Mouse (Mus musculus) MEL (cell line): ENCODE measurements around the gene Pcx. TPM values are rescaled to one million over a fixed set of nuclear protein-coding genes. Genes with fewer than 3 reads are reported as not detected.

Experiments used
- DNase-seq: peaks from one replicate; pipeline ENCODE4 v3.0.0; 2011; ENCODE audit warnings: low read depth, low spot score
- H3K27ac ChIP-seq: 2 replicates; pipeline ENCODE4 v1.5.1; 2012; ENCODE audit warnings: low read depth, mild to moderate bottlenecking, control low read depth, low read length, moderate library complexity; ENCODE audit not compliant: control insufficient read depth
- H3K27me3 ChIP-seq, 2 experiments: fragments of 150-350 bp in 1 of 2; sonication (generic) in 1 of 2; 2 replicates each; pipeline ENCODE4 v1.6.1; 2012; ENCODE audit warnings: low read length in 2 of 2, mild to moderate bottlenecking in 2 of 2, improper control_type of control experiment in 1 of 2, moderate library complexity in 1 of 2; ENCODE audit not compliant: insufficient read depth in 2 of 2, control insufficient read depth in 1 of 2
- H3K36me3 ChIP-seq, 2 experiments: 2 replicates each; pipeline ENCODE4 v1.6.1; 2012 to 2014; ENCODE audit warnings: low read length in 2 of 2, improper control_type of control experiment in 1 of 2, inconsistent platforms in 1 of 2, mild to moderate bottlenecking in 1 of 2; ENCODE audit not compliant: insufficient read depth in 2 of 2, control insufficient read depth in 1 of 2
- H3K4me1 ChIP-seq, 2 experiments: fragments of 150-350 bp in 1 of 2; sonication (generic) in 1 of 2; 2 replicates each; pipeline ENCODE4 v1.6.1; 2012; ENCODE audit warnings: low read length in 2 of 2, improper control_type of control experiment in 1 of 2, mild to moderate bottlenecking in 1 of 2; ENCODE audit not compliant: insufficient read depth in 2 of 2, control insufficient read depth in 1 of 2
- H3K4me3 ChIP-seq, 2 experiments: fragments of 150-350 bp in 1 of 2; sonication (generic) in 1 of 2; 2 replicates each; pipeline ENCODE4 v1.5.1; 2012; ENCODE audit warnings: low read depth in 2 of 2, low read length in 2 of 2, mild to moderate bottlenecking in 2 of 2, moderate library complexity in 2 of 2, control low read depth in 1 of 2, improper control_type of control experiment in 1 of 2; ENCODE audit not compliant: control insufficient read depth in 1 of 2, insufficient read depth in 1 of 2
- H3K79me2 ChIP-seq: 2 replicates; pipeline ENCODE4 v1.6.1; 2012; ENCODE audit warnings: mild to moderate bottlenecking, low read length, moderate library complexity; ENCODE audit not compliant: control insufficient read depth, poor library complexity, insufficient read depth
- H3K9ac ChIP-seq: 2 replicates; pipeline ENCODE4 v1.6.1; 2012; ENCODE audit warnings: low read depth, mild to moderate bottlenecking, control low read depth, low read length, moderate library complexity; ENCODE audit not compliant: control insufficient read depth, poor library complexity, severe bottlenecking
- H3K9me3 ChIP-seq: fragments of 150-350 bp; sonication (generic); replicated peaks from 2 replicates; pipeline ENCODE4 v1.6.1; 2012; ENCODE audit warnings: mild to moderate bottlenecking, low read length, improper control_type of control experiment, moderate library complexity; ENCODE audit not compliant: insufficient read depth
- CTCF ChIP-seq, 3 experiments: IDR thresholded peaks in 2 of 3; conservative IDR thresholded peaks in 1 of 3; 2 replicates each; pipeline ENCODE4 v1.5.1; 2011 to 2012; ENCODE audit warnings: low read length in 3 of 3, low read depth in 2 of 3, mild to moderate bottlenecking in 2 of 3, improper control_type of control experiment in 1 of 3, inconsistent platforms in 1 of 3, mixed read lengths in 1 of 3, moderate library complexity in 1 of 3; ENCODE audit not compliant: control insufficient read depth in 1 of 3, insufficient read depth in 1 of 3, poor library complexity in 1 of 3, severe bottlenecking in 1 of 3
- EP300 ChIP-seq, 2 experiments: IDR thresholded peaks; 2 replicates each; pipeline ENCODE4 v1.6.1; 2011; ENCODE audit warnings: improper control_type of control experiment in 2 of 2, low read length in 2 of 2, low read depth in 1 of 2, mild to moderate bottlenecking in 1 of 2
- HCFC1 ChIP-seq: IDR thresholded peaks from 2 replicates; pipeline ENCODE4 v1.6.1; 2012; ENCODE audit warnings: low read depth, mild to moderate bottlenecking, inconsistent platforms, low read length, improper control_type of control experiment, moderate library complexity
- JUND ChIP-seq: IDR thresholded peaks from 2 replicates; pipeline ENCODE4 v1.6.1; 2011; ENCODE audit warnings: low read depth, mild to moderate bottlenecking, improper control_type of control experiment, low read length
- KAT2A ChIP-seq: conservative IDR thresholded peaks from 2 replicates; pipeline ENCODE4 v1.6.1; 2012; ENCODE audit warnings: low read depth, low read length, improper control_type of control experiment, inconsistent platforms
- MAZ ChIP-seq: IDR thresholded peaks from 2 replicates; pipeline ENCODE4 v1.6.1; 2012; ENCODE audit warnings: low read depth, mild to moderate bottlenecking, inconsistent platforms, low read length, improper control_type of control experiment
- MEF2A ChIP-seq: IDR thresholded peaks from 2 replicates; pipeline ENCODE4 v1.6.1; 2014; ENCODE audit warnings: low read depth, mild to moderate bottlenecking, inconsistent platforms, low read length, improper control_type of control experiment; ENCODE audit not compliant: poor library complexity, insufficient replicate concordance, severe bottlenecking; ENCODE audit errors: extremely low read depth
- MYC ChIP-seq: IDR thresholded peaks from 2 replicates; pipeline ENCODE4 v1.6.1; 2011; ENCODE audit warnings: low read depth, mild to moderate bottlenecking, low read length, improper control_type of control experiment, moderate library complexity
- NELFE ChIP-seq: IDR thresholded peaks from 2 replicates; pipeline ENCODE4 v1.6.1; 2011; ENCODE audit warnings: low read depth, low read length, improper control_type of control experiment
- NRF1 ChIP-seq: IDR thresholded peaks from 2 replicates; pipeline ENCODE4 v1.6.1; 2014; ENCODE audit warnings: low read depth, mild to moderate bottlenecking, inconsistent platforms, low read length, improper control_type of control experiment, moderate library complexity; ENCODE audit not compliant: poor library complexity, insufficient read depth, severe bottlenecking
- POLR2A ChIP-seq, 2 experiments: IDR thresholded peaks; 2 replicates each; pipeline ENCODE4 v1.6.1; 2011 to 2012; ENCODE audit warnings: low read length in 2 of 2, mild to moderate bottlenecking in 2 of 2, control low read depth in 1 of 2, improper control_type of control experiment in 1 of 2, low read depth in 1 of 2, moderate library complexity in 1 of 2; ENCODE audit not compliant: control insufficient read depth in 1 of 2, insufficient read depth in 1 of 2, poor library complexity in 1 of 2
- POLR2AphosphoS5 ChIP-seq: IDR thresholded peaks from 2 replicates; pipeline ENCODE4 v1.6.1; 2012; ENCODE audit warnings: low read depth, borderline replicate concordance, mild to moderate bottlenecking, inconsistent platforms, low read length, moderate library complexity, mixed read lengths
- RAD21 ChIP-seq: IDR thresholded peaks from 2 replicates; pipeline ENCODE4 v1.6.1; 2011; ENCODE audit warnings: mild to moderate bottlenecking, low read depth, low read length, improper control_type of control experiment
- SIN3A ChIP-seq: IDR thresholded peaks from 2 replicates; pipeline ENCODE4 v1.6.1; 2012; ENCODE audit warnings: low read length, improper control_type of control experiment, inconsistent platforms
- SMC3 ChIP-seq: IDR thresholded peaks from 2 replicates; pipeline ENCODE4 v1.6.1; 2011; ENCODE audit warnings: low read depth, low read length, improper control_type of control experiment
- TBP ChIP-seq: IDR thresholded peaks from 2 replicates; pipeline ENCODE4 v1.8.0; 2011; ENCODE audit warnings: low read depth, low read length, improper control_type of control experiment
- TCF12 ChIP-seq: IDR thresholded peaks from 2 replicates; pipeline ENCODE4 v1.6.1; 2014; ENCODE audit warnings: low read depth, mild to moderate bottlenecking, inconsistent platforms, low read length, improper control_type of control experiment, moderate library complexity
- USF1 ChIP-seq: IDR thresholded peaks from 2 replicates; pipeline ENCODE4 v1.6.1; 2014; ENCODE audit warnings: low read depth, mild to moderate bottlenecking, inconsistent platforms, low read length, improper control_type of control experiment, moderate library complexity
- ZC3H11A ChIP-seq: IDR thresholded peaks from 2 replicates; pipeline ENCODE4 v1.6.1; 2012; ENCODE audit warnings: low read depth, mild to moderate bottlenecking, inconsistent platforms, low read length, improper control_type of control experiment
- ZMIZ1 ChIP-seq: IDR thresholded peaks from 2 replicates; pipeline ENCODE4 v1.6.1; 2012; ENCODE audit warnings: low read depth, mild to moderate bottlenecking, inconsistent platforms, low read length, improper control_type of control experiment, moderate library complexity
- polyA plus RNA-seq, 2 experiments: library from polyadenylated mRNA; stranded (reverse) in 1 of 2; unstranded in 1 of 2; fragments of >175 nt in 1 of 2; fragments of >200 nt in 1 of 2; gene quantifications; 2 replicates each; pipeline versions ENCODE4 v1.2.1 to v1.2.4; 2012; ENCODE audit warnings: low replicate concordance in 2 of 2, low read depth in 1 of 2; ENCODE audit not compliant: insufficient read length in 2 of 2, insufficient read depth in 1 of 2, missing spikeins in 1 of 2
- total RNA-seq: library from RNA; depleted of rRNA; stranded (reverse); fragments of 300-350 nt; gene quantifications from 2 replicates; pipeline ENCODE4 v1.2.3, GENCODE M21; 2012

Pcx gene
- total and polyA plus RNA-seq, 3 experiments, result 7.2 to 7.9 TPM; not detected in 1

GRCm38 (mm10) chr19:4658156-4658555 is 147.9 kb downstream of the Pcx start:
- Histone ChIP-seq H3K9me3 (no peaks in the 10 kb centered on the region), H3K27ac (no peak overlapping the region)
- TF ChIP-seq NELFE, result no peak
- TF ChIP-seq EP300 (IDR thresholded peaks at IDR 0.05; ENCODE audit: low read depth in 1 of 2, low read length in 2 of 2), result no peak
- no peak for TF ChIP-seq ZMIZ1
- no peak for TF ChIP-seq MAZ
- TF ChIP-seq USF1, result no peak
- TF ChIP-seq CTCF (IDR thresholded peaks at IDR 0.05 in 2 of 3, conservative IDR thresholded peaks at IDR 0.05 in 1 of 3; ENCODE audit: control insufficient read depth in 1 of 3, insufficient read depth in 1 of 3, low read depth in 2 of 3, low read length in 3 of 3, poor library complexity in 1 of 3, severe bottlenecking in 1 of 3), result no peak
- no peak for TF ChIP-seq TBP
- no peak for TF ChIP-seq JUND
- no peak for TF ChIP-seq RAD21

GRCm38 (mm10) chr19:4666815-4667214 is 156.5 kb downstream of the Pcx start:
- Histone ChIP-seq H3K4me1 (no peaks in the 10 kb centered on the region), H3K4me3 (no peak overlapping the region), H3K9me3 (no peaks in the 10 kb centered on the region), H3K27me3 (peaks cover 10% of the 10 kb centered on the region in 2 experiments), H3K27ac (no peak overlapping the region), H3K79me2 (no peaks in the 10 kb centered on the region), H3K36me3 (no peaks in the 10 kb centered on the region), H3K9ac (no peak overlapping the region)
- no peak for DNase-seq
- TF ChIP-seq HCFC1 (no peak), SIN3A (no peak), NELFE (no peak), CTCF (IDR thresholded peaks at IDR 0.05 in 2 of 3, conservative IDR thresholded peaks at IDR 0.05 in 1 of 3; ENCODE audit: control insufficient read depth in 1 of 3, insufficient read depth in 1 of 3, low read depth in 2 of 3, low read length in 3 of 3, poor library complexity in 1 of 3, severe bottlenecking in 1 of 3) (peak in 2 of 3 experiments; percentile 33 to 36; a peak in 4 of 6 replicates), RAD21 (peak; percentile 24), MYC (no peak), TCF12 (no peak), KAT2A (no peak), NRF1 (no peak), SMC3 (peak; percentile 40; the same call in 1 of the 2 replicates), ZC3H11A (no peak), POLR2A (IDR thresholded peaks at IDR 0.05; ENCODE audit: control insufficient read depth in 1 of 2, insufficient read depth in 1 of 2, low read depth in 1 of 2, low read length in 2 of 2, poor library complexity in 1 of 2) (no peak), ZMIZ1 (no peak), POLR2AphosphoS5 (no peak), MEF2A (no peak)

More at GRCm38 (mm10) chr19:4658156-4658555, 147.9 kb downstream of the Pcx start:
- Histone ChIP-seq H3K4me3 (no peak overlapping the region), H3K4me1 (no peaks in the 10 kb centered on the region), H3K9ac (no peak overlapping the region), H3K27me3 (no peaks in the 10 kb centered on the region; a peak in 2 of 4 replicates), H3K36me3 (no peaks in the 10 kb centered on the region), H3K79me2 (no peaks in the 10 kb centered on the region)
- no peak for DNase-seq
